Mouse (Mus musculus) C2C12 (cell line): ENCODE measurements around the gene Gpc6. TPM values are rescaled to one million over a fixed set of nuclear protein-coding genes. Genes with fewer than 3 reads are reported as not detected.

Experiments used
- H3K27me3 ChIP-seq: one replicate; pipeline ENCODE4 v1.6.1; 2011; ENCODE audit not compliant: control insufficient read depth, insufficient read depth, insufficient read length
- H3K36me3 ChIP-seq: one replicate; pipeline ENCODE4 v1.6.1; 2011; ENCODE audit not compliant: control insufficient read depth, insufficient read depth
- H3K4me3 ChIP-seq: one replicate; pipeline ENCODE4 v1.5.1; 2011; ENCODE audit warnings: mild to moderate bottlenecking, control low read depth; ENCODE audit not compliant: poor library complexity, insufficient read depth, severe bottlenecking
- H3K79me2 ChIP-seq: one replicate; pipeline ENCODE4 v1.6.1; 2011; ENCODE audit not compliant: control insufficient read depth, insufficient read depth
- H3K79me3 ChIP-seq: one replicate; pipeline ENCODE4 v1.6.1; 2011; ENCODE audit warnings: low read depth, control low read depth
- H3ac ChIP-seq: one replicate; pipeline ENCODE3; 2011; ENCODE audit warnings: low read depth; ENCODE audit not compliant: control insufficient read depth, insufficient read length
- CEBPB ChIP-seq: IDR thresholded peaks from one replicate; pipeline ENCODE4 v1.6.1; 2011; ENCODE audit warnings: low read depth, mild to moderate bottlenecking, control low read depth, moderate library complexity
- CTCF ChIP-seq: IDR thresholded peaks from one replicate; pipeline ENCODE4 v1.5.1; 2011; ENCODE audit not compliant: control insufficient read depth, insufficient read depth, insufficient read length
- FOSL1 ChIP-seq: IDR thresholded peaks from one replicate; pipeline ENCODE4 v1.8.0; 2011; ENCODE audit warnings: mild to moderate bottlenecking, low read length; ENCODE audit not compliant: poor library complexity, insufficient read depth, severe bottlenecking
- MAX ChIP-seq: IDR thresholded peaks from one replicate; pipeline ENCODE4 v1.6.1; 2011; ENCODE audit warnings: mild to moderate bottlenecking, control low read depth
- MYOD1 ChIP-seq: IDR thresholded peaks from one replicate; pipeline ENCODE4 v1.6.1; 2011; ENCODE audit warnings: low read depth; ENCODE audit not compliant: control insufficient read depth, insufficient read length
- MYOG ChIP-seq: IDR thresholded peaks from one replicate; pipeline ENCODE4 v1.6.1; 2011; ENCODE audit not compliant: control insufficient read depth, insufficient read length; ENCODE audit errors: extremely low read depth
- USF1 ChIP-seq: IDR thresholded peaks from one replicate; pipeline ENCODE4 v1.6.1; 2011; ENCODE audit warnings: low read depth, mild to moderate bottlenecking, control low read depth, moderate library complexity
- microRNA-seq: library from miRNA; unstranded; fragments of <30 nt; microRNA quantifications from one replicate; pipeline ENCODE4, GENCODE M21; 2019; ENCODE audit warnings: borderline microRNAs expressed
- polyA plus RNA-seq: library from polyadenylated mRNA; unstranded; fragments of >200 nt; fragmentation: generic; extraction: Trizol; gene quantifications from one replicate; pipeline ENCODE4 v1.2.1, GENCODE M21; 2012; ENCODE audit warnings: missing spikeins

The Gpc6 gene
- polyA plus RNA-seq, 1 experiment: 9.6 TPM

GRCm38 (mm10) chr14:118005697-118006096, 1080.6 kb downstream of the Gpc6 start:
- no peaks in the 10 kb centered on the region for H3K79me2 ChIP-seq
- no peaks in the 10 kb centered on the region for H3K36me3 ChIP-seq
- peaks cover 12% of the 10 kb centered on the region for H3K27me3 ChIP-seq
- no peaks in the 10 kb centered on the region for H3K79me3 ChIP-seq
- no peak overlapping the region for H3ac ChIP-seq
- TF ChIP-seq MYOD1 (no peak), CEBPB (peak; percentile 59), MYOG (no peak), MAX (no peak), CTCF (no peak), USF1 (no peak)
- H3K4me3 ChIP-seq: no peak overlapping the region

GRCm38 (mm10) chr14:118009541-118009940, 1084.4 kb downstream of the Gpc6 start:
- H3K4me3 ChIP-seq: no peak overlapping the region
- peaks cover 12% of the 10 kb centered on the region for H3K27me3 ChIP-seq
- H3ac ChIP-seq: no peak overlapping the region
- H3K79me2 ChIP-seq: no peaks in the 10 kb centered on the region
- no peaks in the 10 kb centered on the region for H3K36me3 ChIP-seq
- TF ChIP-seq MAX (no peak), MYOD1 (no peak), CTCF (no peak)
- no peaks in the 10 kb centered on the region for H3K79me3 ChIP-seq

- Histone ChIP-seq H3K79me3 (no peaks in the 10 kb centered on the region), H3K36me3 (no peaks in the 10 kb centered on the region), H3K4me3 (no peak overlapping the region), H3ac (no peak overlapping the region), H3K79me2 (no peaks in the 10 kb centered on the region), H3K27me3 (peaks cover 13% of the 10 kb centered on the region)
- TF ChIP-seq USF1 (no peak), FOSL1 (no peak), CEBPB (no peak), CTCF (no peak), MAX (no peak), MYOG (no peak), MYOD1 (no peak)
Observed at GRCm38 (mm10) chr14:118013237-118013636, 1088.1 kb downstream of the Gpc6 start.

- Histone ChIP-seq H3K36me3 (no peaks in the 10 kb centered on the region), H3K27me3 (peaks cover 11% of the 10 kb centered on the region), H3ac (no peak overlapping the region), H3K4me3 (no peak overlapping the region), H3K79me3 (no peaks in the 10 kb centered on the region), H3K79me2 (no peaks in the 10 kb centered on the region)
- TF ChIP-seq CTCF (no peak), MAX (no peak)
Observed at GRCm38 (mm10) chr14:118019314-118019713, 1094.2 kb downstream of the Gpc6 start.

GRCm38 (mm10) chr14:118021867-118022543, 1096.9 kb downstream of the Gpc6 start:
- peaks cover 8% of the 10 kb centered on the region for H3K27me3 ChIP-seq
- no peak overlapping the region for H3ac ChIP-seq
- TF ChIP-seq MAX: no peak
- no peak for TF ChIP-seq FOSL1
- TF ChIP-seq CEBPB: no peak
- TF ChIP-seq MYOD1: no peak
- TF ChIP-seq CTCF: no peak
- TF ChIP-seq USF1: no peak
- TF ChIP-seq MYOG: no peak
- no peaks in the 10 kb centered on the region for H3K79me2 ChIP-seq
- no peaks in the 10 kb centered on the region for H3K79me3 ChIP-seq
- H3K4me3 ChIP-seq: no peak overlapping the region
- no peaks in the 10 kb centered on the region for H3K36me3 ChIP-seq

Small RNA genes within 50 kb of the gene (microRNA-seq; reads per million reads assigned to microRNA genes)
- not detected for gene Mir6239
